In genomic region chr14:55603633-55604576, GRCm38 (mm10) we compare ENCODE assay signal across 8 mouse cellular contexts. TPM values are rescaled to one million over a fixed set of nuclear protein-coding genes. Genes with fewer than 3 reads are reported as not detected.
DNase-seq lines count a peak whose midpoint lies in the region; ATAC-seq and TF ChIP-seq lines count a peak whose summit lies in the region.

No protein-coding gene starts in this region.

- H3K9ac ChIP-seq in embryonic facial prominence, embryonic 14.5 days (ENCODE audit: low read depth, low read length): peak overlapping the region; percentile 60
- H3K9ac ChIP-seq in heart, adult 2 months (ENCODE audit: low read depth, low read length): peak overlapping the region; percentile 76
- H3K9ac ChIP-seq in limb, embryonic 13.5 days: peak overlapping the region; percentile 65
- H3K9ac ChIP-seq in midbrain, embryonic 16.5 days (ENCODE audit: low read depth, low read length): peak overlapping the region; percentile 41; the same call in 1 of the 2 replicates

- peak overlapping the region; percentile 48 for H3K27ac ChIP-seq in embryonic facial prominence, embryonic 14.5 days (replicated peaks; ENCODE audit: low read depth, low read length)
- peak overlapping the region; percentile 97 for H3K27ac ChIP-seq in heart, adult 2 months
- peak overlapping the region; percentile 72 for H3K27ac ChIP-seq in limb, embryonic 13.5 days
- H3K27ac ChIP-seq in midbrain, embryonic 16.5 days (ENCODE audit: low read length): peak overlapping the region; percentile 28; the same call in 1 of the 2 replicates

- peak overlapping the region; percentile 42 for H3K4me3 ChIP-seq in embryonic facial prominence, embryonic 14.5 days (ENCODE audit: low read depth, low read length)
- peak overlapping the region; percentile 71 for H3K4me3 ChIP-seq in heart, adult 2 months
- peak overlapping the region; percentile 41 for H3K4me3 ChIP-seq in limb, embryonic 13.5 days
- H3K4me3 ChIP-seq in midbrain, embryonic 16.5 days (ENCODE audit: low read depth, low read length): peak overlapping the region; percentile 28

- peak; percentile 95 for ATAC-seq in embryonic facial prominence, embryonic 14.5 days (ENCODE audit: low read depth)
- ATAC-seq in limb, embryonic 13.5 days (ENCODE audit: low FRiP score, low read depth): peak; percentile 92
- peak; percentile 88 for ATAC-seq in midbrain, embryonic 16.5 days

- H3K79me2 ChIP-seq in heart, adult 2 months (replicated peaks; ENCODE audit: control insufficient read depth, insufficient read depth, low read length): no peaks in the 10 kb centered on the region

- H3K27me3 ChIP-seq in embryonic facial prominence, embryonic 14.5 days (replicated peaks; ENCODE audit: control insufficient read depth, insufficient read depth, low read length): no peaks in the 10 kb centered on the region
- no peaks in the 10 kb centered on the region for H3K27me3 ChIP-seq in heart, adult 2 months (ENCODE audit: control insufficient read depth, insufficient read depth, low read length)
- no peaks in the 10 kb centered on the region for H3K27me3 ChIP-seq in limb, embryonic 13.5 days
- no peaks in the 10 kb centered on the region for H3K27me3 ChIP-seq in midbrain, embryonic 16.5 days (ENCODE audit: control insufficient read depth, insufficient read depth, low read depth, low read length)

- 18% methylated on average over 19 of the region's 19 CpGs for WGBS in embryonic facial prominence, embryonic 14.5 days
- WGBS in heart, adult 2 months: 12% methylated on average over 19 of the region's 19 CpGs
- WGBS in limb, embryonic 13.5 days: 16% methylated on average over 19 of the region's 19 CpGs
- WGBS in midbrain, embryonic 16.5 days: 23% methylated on average over 19 of the region's 19 CpGs

- peak; percentile 69 for TF ChIP-seq POLR2A in heart, adult 2 months (IDR thresholded peaks at IDR 0.05; ENCODE audit: insufficient read depth, low read depth, low read length)

- H3K4me2 ChIP-seq in embryonic facial prominence, embryonic 14.5 days (ENCODE audit: low read depth, low read length): peak overlapping the region; percentile 59
- H3K4me2 ChIP-seq in limb, embryonic 13.5 days (replicated peaks): peak overlapping the region; percentile 64
- H3K4me2 ChIP-seq in midbrain, embryonic 16.5 days (ENCODE audit: low read length): peak overlapping the region; percentile 50

- intact Hi-C loops in heart, adult 2 months (cut with DNase I): loop anchor here (2.0 to 5.0 kb wide), 4 partner anchors 13 to 107 kb away; partner anchors contain the start of genes A730061H03Rik, Dcaf11, Psme2 and Rnf31

- DNase-seq in 3T3-L1 (ENCODE audit: low read depth, low spot score): peak; percentile 92
- DNase-seq in adrenal gland, postnatal 4 days (ENCODE audit: low spot score in 2 of 2): peak; percentile 70 to 88
- DNase-seq in embryonic facial prominence, embryonic 14.5 days (ENCODE audit: low spot score): peak; percentile 95
- DNase-seq in heart, adult 2 months: peak; percentile 92 to 93
- peak; percentile 96 to 97 for DNase-seq in kidney, adult 8-10 months
- peak; percentile 90 to 93 for DNase-seq in spleen, postnatal 10 days (ENCODE audit: low spot score in 2 of 2)

- TF ChIP-seq CTCF in heart, adult 2 months (IDR thresholded peaks at IDR 0.05): no peak; the same call in 1 of the 2 replicates

- peaks cover 81% of the 10 kb centered on the region for H3K36me3 ChIP-seq in embryonic facial prominence, embryonic 14.5 days (ENCODE audit: control insufficient read depth, insufficient read depth, low read length)
- peaks cover 10% of the 10 kb centered on the region for H3K36me3 ChIP-seq in heart, adult 2 months (ENCODE audit: control insufficient read depth, insufficient read depth, low read length)
- H3K36me3 ChIP-seq in limb, embryonic 13.5 days: peaks cover 80% of the 10 kb centered on the region
- peaks cover 45% of the 10 kb centered on the region for H3K36me3 ChIP-seq in midbrain, embryonic 16.5 days (ENCODE audit: control insufficient read depth, insufficient read depth, low read length)

- H3K4me1 ChIP-seq in embryonic facial prominence, embryonic 14.5 days (ENCODE audit: control insufficient read depth, insufficient read depth, low read length): peaks cover 4% of the 10 kb centered on the region; the same call in 1 of the 2 replicates
- H3K4me1 ChIP-seq in heart, adult 2 months (ENCODE audit: control insufficient read depth, insufficient read depth, low read length): peaks cover 12% of the 10 kb centered on the region
- peaks cover 17% of the 10 kb centered on the region for H3K4me1 ChIP-seq in limb, embryonic 13.5 days
- H3K4me1 ChIP-seq in midbrain, embryonic 16.5 days (ENCODE audit: control insufficient read depth, insufficient read depth, low read length): peaks cover 7% of the 10 kb centered on the region; the same call in 1 of the 2 replicates

- H3K9me3 ChIP-seq in embryonic facial prominence, embryonic 14.5 days (ENCODE audit: control insufficient read depth, low read length): no peaks in the 10 kb centered on the region
- no peaks in the 10 kb centered on the region for H3K9me3 ChIP-seq in limb, embryonic 13.5 days
- no peaks in the 10 kb centered on the region for H3K9me3 ChIP-seq in midbrain, embryonic 16.5 days (replicated peaks; ENCODE audit: control insufficient read depth, low read length, poor library complexity, severe bottlenecking)

- TF ChIP-seq EP300 in heart, adult 2 months (IDR thresholded peaks at IDR 0.05; ENCODE audit: insufficient read depth, low read depth, low read length): peak; percentile 90; the same call in 1 of the 2 replicates

RNA-seq across cellular contexts. Expression of gene Irf9, which starts 0.5 kb away (rescaled TPM):
- total RNA-seq in adrenal gland, postnatal 4 days (2021): 10 to 100 TPM; 19.1 to 19.9 TPM
- polyA plus RNA-seq in embryonic facial prominence, embryonic 14.5 days (2014; fragmentation: Nextera tagmentation; extraction: Ambion mirVana): 10.8 and 12.1 TPM in 2 replicates
- total RNA-seq in heart, adult 2 months (2021): 1 to 10 TPM; 9.7 to 9.8 TPM
- polyA plus RNA-seq in heart, adult 2 months (2012; rRNA removed): 22.2 and 29.3 TPM in 2 replicates
- 11.2 and 11.4 TPM in 2 replicates for polyA plus RNA-seq in limb, embryonic 13.5 days (2015; fragmentation: Nextera tagmentation; extraction: Ambion mirVana)
- 10.4 and 10.5 TPM in 2 replicates for polyA plus RNA-seq in midbrain, embryonic 16.5 days (2015; fragmentation: Nextera tagmentation; extraction: Ambion mirVana)

RNA-seq across cellular contexts. Expression of gene Rnf31, which starts 12.4 kb away (rescaled TPM):
- 10 to 100 TPM; 35.0 to 40.3 TPM for total RNA-seq in adrenal gland, postnatal 4 days (2021)
- polyA plus RNA-seq in embryonic facial prominence, embryonic 14.5 days (2014; fragmentation: Nextera tagmentation; extraction: Ambion mirVana): 11.7 and 13.7 TPM in 2 replicates
- 10 to 100 TPM; 27.5 to 30.9 TPM for total RNA-seq in heart, adult 2 months (2021)
- polyA plus RNA-seq in heart, adult 2 months (2012; rRNA removed): 19.7 and 24.3 TPM in 2 replicates
- polyA plus RNA-seq in limb, embryonic 13.5 days (2015; fragmentation: Nextera tagmentation; extraction: Ambion mirVana): 22.5 and 23.2 TPM in 2 replicates
- polyA plus RNA-seq in midbrain, embryonic 16.5 days (2015; fragmentation: Nextera tagmentation; extraction: Ambion mirVana): 24.6 and 27.2 TPM in 2 replicates

RNA-seq across cellular contexts. Expression of gene Psme2, which starts 13.0 kb away (rescaled TPM):
- 100 to 1,000 TPM; 336 to 355 TPM for total RNA-seq in adrenal gland, postnatal 4 days (2021)
- polyA plus RNA-seq in embryonic facial prominence, embryonic 14.5 days (2014; fragmentation: Nextera tagmentation; extraction: Ambion mirVana): 249 TPM in 2 replicates
- 100 to 1,000 TPM; 119 to 120 TPM for total RNA-seq in heart, adult 2 months (2021)
- polyA plus RNA-seq in heart, adult 2 months (2012; rRNA removed): 37.3 and 56.7 TPM in 2 replicates
- polyA plus RNA-seq in limb, embryonic 13.5 days (2015; fragmentation: Nextera tagmentation; extraction: Ambion mirVana): 251 and 280 TPM in 2 replicates
- 174 and 183 TPM in 2 replicates for polyA plus RNA-seq in midbrain, embryonic 16.5 days (2015; fragmentation: Nextera tagmentation; extraction: Ambion mirVana)

RNA-seq across cellular contexts. Expression of gene Rec8, which starts 13.9 kb away (rescaled TPM):
- 1 to 10 TPM; 8.0 to 8.6 TPM for total RNA-seq in adrenal gland, postnatal 4 days (2021)
- polyA plus RNA-seq in embryonic facial prominence, embryonic 14.5 days (2014; fragmentation: Nextera tagmentation; extraction: Ambion mirVana): 2.0 and 2.3 TPM in 2 replicates
- total RNA-seq in heart, adult 2 months (2021): under 1 TPM in 1 of 2 experiments, not detected in 1; 0.32 TPM
- 0.12 and 0.29 TPM in 2 replicates for polyA plus RNA-seq in heart, adult 2 months (2012; rRNA removed)
- 6.1 and 7.0 TPM in 2 replicates for polyA plus RNA-seq in limb, embryonic 13.5 days (2015; fragmentation: Nextera tagmentation; extraction: Ambion mirVana)
- 8.0 and 8.4 TPM in 2 replicates for polyA plus RNA-seq in midbrain, embryonic 16.5 days (2015; fragmentation: Nextera tagmentation; extraction: Ambion mirVana)

RNA-seq across cellular contexts. Expression of gene Emc9, which starts 18.8 kb away (rescaled TPM):
- 10 to 100 TPM; 40.9 to 47.0 TPM for total RNA-seq in adrenal gland, postnatal 4 days (2021)
- 9.9 and 12.6 TPM in 2 replicates for polyA plus RNA-seq in embryonic facial prominence, embryonic 14.5 days (2014; fragmentation: Nextera tagmentation; extraction: Ambion mirVana)
- 10 to 100 TPM; 58.4 to 61.1 TPM for total RNA-seq in heart, adult 2 months (2021)
- 52.9 and 54.2 TPM in 2 replicates for polyA plus RNA-seq in heart, adult 2 months (2012; rRNA removed)
- polyA plus RNA-seq in limb, embryonic 13.5 days (2015; fragmentation: Nextera tagmentation; extraction: Ambion mirVana): 4.9 and 5.0 TPM in 2 replicates
- 31.6 and 46.9 TPM in 2 replicates for polyA plus RNA-seq in midbrain, embryonic 16.5 days (2015; fragmentation: Nextera tagmentation; extraction: Ambion mirVana)

Comparison
In these comparisons a context has a peak if more than half of its experiments do, and no peak if none do; other contexts are left out.
1. Peak in every context shown above with its lines: DNase-seq, ATAC-seq, H3K4me3 ChIP-seq and H3K27ac ChIP-seq.
2. H3K27ac ChIP-seq: peak in every context shown above with its lines; median percentile 97 in heart, adult 2 months; 72 in limb, embryonic 13.5 days; 48 in embryonic facial prominence, embryonic 14.5 days; 28 in midbrain, embryonic 16.5 days.